Mouse (Mus musculus) lung, postnatal 0 days (tissue): Measurements from ENCODE around the gene Creb3. TPM values are rescaled to one million over a fixed set of nuclear protein-coding genes. Genes with fewer than 3 reads are reported as not detected.

Source experiments
- ATAC-seq: fragments of 200-750 bp; cut with Nextera tagmentation; 2 replicates; pipeline ENCODE4 v1.8.0; 2017; ENCODE audit warnings: moderate library complexity
- DNase-seq: peaks from one replicate; pipeline ENCODE4 v3.0.0-alpha.2; 2016; ENCODE audit warnings: low spot score
- H3K27ac ChIP-seq: fragments of 300-500 bp; sonication (generic); 2 replicates; pipeline ENCODE4 v1.5.1; 2014; ENCODE audit warnings: antibody characterized with exemption, mild to moderate bottlenecking, low read length, mixed read lengths
- H3K27me3 ChIP-seq: fragments of 300-500 bp; sonication (generic); replicated peaks from 2 replicates; pipeline ENCODE4 v1.6.1; 2014; ENCODE audit warnings: low read length, mixed read lengths; ENCODE audit not compliant: insufficient read depth
- H3K36me3 ChIP-seq: fragments of 300-500 bp; sonication (generic); 2 replicates; pipeline ENCODE4 v1.6.1; 2014; ENCODE audit warnings: low read length, mixed read lengths; ENCODE audit not compliant: insufficient read depth
- H3K4me1 ChIP-seq: fragments of 300-500 bp; sonication (generic); 2 replicates; pipeline ENCODE4 v1.6.1; 2014; ENCODE audit warnings: antibody characterized with exemption, low read depth, low read length, mixed read lengths; ENCODE audit not compliant: insufficient read depth
- H3K4me2 ChIP-seq: fragments of 300-500 bp; sonication (generic); replicated peaks from 2 replicates; pipeline ENCODE4 v1.6.1; 2014; ENCODE audit warnings: low read depth, mild to moderate bottlenecking, low read length, moderate library complexity, mixed read lengths
- H3K4me3 ChIP-seq: fragments of 300-500 bp; sonication (generic); 2 replicates; pipeline ENCODE4 v1.5.1; 2014; ENCODE audit warnings: low read depth, low read length
- H3K9ac ChIP-seq: fragments of 300-500 bp; sonication (generic); replicated peaks from 2 replicates; pipeline ENCODE4 v1.6.1; 2014; ENCODE audit warnings: low read depth, mild to moderate bottlenecking
- H3K9me3 ChIP-seq: fragments of 300-500 bp; sonication (generic); 2 replicates; pipeline ENCODE4 v1.6.1; 2016; ENCODE audit warnings: low read length, mixed read lengths
- CTCF ChIP-seq: IDR thresholded peaks from 2 replicates; pipeline ENCODE4 v1.5.1; 2016; ENCODE audit warnings: antibody characterized with exemption, mild to moderate bottlenecking
- EP300 ChIP-seq: IDR thresholded peaks from 2 replicates; pipeline ENCODE4 v1.6.1; 2016; ENCODE audit warnings: antibody characterized with exemption, mild to moderate bottlenecking, control low read depth
- WGBS: fragments of 180-500 bp; shearing (Covaris S2); extraction: QIAGEN DNeasy Blood & Tissue Kit; methylation state at CpG from one replicate; pipeline ENCODE4 v1.1.7; 2014; 5-methylcytosine and 5-hydroxymethylcytosine counted together
- polyA plus RNA-seq: library from polyadenylated mRNA; unstranded; fragments of >200 nt; fragmentation: Nextera tagmentation; extraction: Ambion mirVana; gene quantifications from 2 replicates; pipeline ENCODE4 v1.2.1, GENCODE M21; 2015

Gene Creb3
- polyA plus RNA-seq, 1 experiment from 2014 or later, result 126 TPM

DNA sequence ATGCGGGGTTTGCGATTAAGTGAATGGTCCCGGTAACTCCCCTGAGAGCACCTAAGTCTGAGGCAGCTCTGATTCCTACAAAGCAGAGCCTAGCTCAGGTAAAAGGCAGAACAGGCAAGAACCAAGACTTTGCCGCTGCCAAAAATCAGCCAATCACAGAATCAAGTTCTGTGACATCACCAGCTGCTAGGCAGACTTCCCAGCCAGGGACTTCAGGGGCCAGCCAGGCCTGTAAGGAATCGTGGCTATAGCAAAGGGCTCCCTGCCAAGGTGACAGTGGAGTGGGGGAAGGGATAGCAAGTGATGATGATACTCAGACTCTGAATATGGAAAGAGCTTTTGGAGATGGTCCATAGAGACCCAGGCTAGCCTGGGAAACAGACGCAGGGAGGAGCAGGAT is 42.2 kb upstream of the Creb3 start:
- Histone ChIP-seq H3K4me3 (no peak overlapping the region), H3K27me3 (0 out of 2 replicates have a peak, but pooled peaks cover 12% of the 10 kb centered on the region), H3K4me2 (no peak overlapping the region; the same call in 1 of the 2 replicates), H3K4me1 (peaks cover 14% of the 10 kb centered on the region), H3K9ac (no peak overlapping the region), H3K9me3 (no peaks in the 10 kb centered on the region), H3K27ac (no peak overlapping the region), H3K36me3 (no peaks in the 10 kb centered on the region)
- TF ChIP-seq EP300, result no peak
- no peak for TF ChIP-seq CTCF
- ATAC-seq (peak; percentile 54), DNase-seq (peak; percentile 90)
- 14% methylated on average over 6 of the region's 6 CpGs for WGBS

DNA sequence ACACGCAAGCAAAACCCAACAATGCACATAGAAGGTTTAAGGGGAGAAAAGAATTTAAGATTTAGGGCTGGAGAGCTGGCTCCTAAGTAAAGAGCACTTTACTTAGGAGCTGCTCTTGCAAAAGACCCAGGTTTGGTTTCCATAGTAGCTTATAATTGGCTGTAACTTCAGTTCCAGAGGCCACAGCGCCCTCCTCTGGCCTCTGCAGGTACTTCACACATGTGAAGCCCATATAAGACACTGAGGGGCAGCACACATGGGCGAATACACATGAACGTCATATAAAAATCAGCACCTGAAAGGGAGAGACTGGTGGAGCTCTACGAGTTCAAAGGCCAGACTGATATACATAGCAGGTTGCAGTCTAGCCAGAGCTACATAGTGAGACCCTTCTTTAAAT is 34.3 kb upstream of the Creb3 start:
- H3K4me3 ChIP-seq, result no peak overlapping the region
- 66% methylated on average over 5 of the region's 5 CpGs for WGBS
- TF ChIP-seq CTCF, result peak; percentile 60
- TF ChIP-seq EP300, result no peak
- DNase-seq (no peak), ATAC-seq (no peak)
- H3K36me3 ChIP-seq, result peaks cover 12% of the 10 kb centered on the region
- H3K9me3 ChIP-seq, result no peaks in the 10 kb centered on the region
- no peak overlapping the region for H3K27ac ChIP-seq
- H3K9ac ChIP-seq, result no peak overlapping the region
- peaks cover 9% of the 10 kb centered on the region; the same call in 1 of the 2 replicates for H3K4me1 ChIP-seq
- no peak overlapping the region for H3K4me2 ChIP-seq
- H3K27me3 ChIP-seq, result 0 out of 2 replicates have a peak, but pooled peaks cover 8% of the 10 kb centered on the region

DNA sequence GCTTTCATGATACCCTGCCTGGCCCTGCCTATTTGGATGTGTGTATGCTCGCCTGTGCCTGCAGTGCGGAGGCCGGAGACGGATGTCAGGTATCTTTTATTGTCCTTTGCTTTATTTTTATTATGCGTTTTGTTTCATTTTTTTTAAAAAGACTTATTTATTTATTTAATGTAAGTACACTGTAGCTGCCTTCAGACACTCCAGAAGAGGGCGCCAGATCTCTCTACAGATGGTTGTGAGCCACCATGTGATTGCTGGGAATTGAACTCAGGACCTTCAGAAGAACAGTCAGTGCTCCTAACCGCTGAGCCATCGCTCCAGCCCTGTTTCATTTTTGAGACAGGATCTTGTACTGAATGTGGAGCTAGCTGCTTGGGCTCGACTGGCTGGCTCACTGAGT is 33.6 kb upstream of the Creb3 start:
- H3K36me3 ChIP-seq, result peaks cover 18% of the 10 kb centered on the region
- H3K4me3 ChIP-seq, result no peak overlapping the region
- DNase-seq (no peak), ATAC-seq (no peak)
- H3K9me3 ChIP-seq, result no peaks in the 10 kb centered on the region
- no peak overlapping the region for H3K27ac ChIP-seq
- TF ChIP-seq CTCF, result peak; percentile 49
- no peak for TF ChIP-seq EP300
- no peak overlapping the region for H3K4me2 ChIP-seq
- H3K4me1 ChIP-seq, result peaks cover 6% of the 10 kb centered on the region; the same call in 1 of the 2 replicates
- WGBS, result 82% methylated on average over 9 of the region's 9 CpGs
- no peak overlapping the region for H3K9ac ChIP-seq
- H3K27me3 ChIP-seq, result 0 out of 2 replicates have a peak, but pooled peaks cover 5% of the 10 kb centered on the region

DNA sequence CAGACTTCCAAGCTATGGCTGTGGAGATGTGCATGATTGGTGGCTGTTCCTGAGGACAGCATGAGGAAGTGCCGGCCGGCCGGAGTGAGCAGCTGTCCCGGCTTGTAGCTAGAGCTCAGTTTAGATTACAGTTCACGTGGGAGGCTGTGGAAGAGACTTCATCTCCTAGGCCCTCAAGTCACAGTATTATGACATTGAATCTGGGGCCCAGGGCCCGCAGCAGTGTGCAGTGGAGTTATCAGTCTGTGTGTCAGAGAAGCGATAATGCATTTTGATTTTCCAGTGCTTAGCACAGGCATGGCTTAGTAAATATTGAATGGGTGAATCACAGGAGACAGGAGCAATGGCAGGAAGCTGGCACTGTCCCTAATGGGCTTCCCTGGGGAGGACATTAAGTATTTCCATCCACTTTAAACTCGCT is 32.0 kb upstream of the Creb3 start:
- no peaks in the 10 kb centered on the region for H3K9me3 ChIP-seq
- H3K36me3 ChIP-seq, result peaks cover 27% of the 10 kb centered on the region
- WGBS, result 56% methylated on average over 8 of the region's 8 CpGs
- H3K27me3 ChIP-seq, result no peaks in the 10 kb centered on the region
- H3K4me3 ChIP-seq, result no peak overlapping the region
- H3K4me2 ChIP-seq, result no peak overlapping the region
- TF ChIP-seq CTCF (no peak), EP300 (no peak)
- ATAC-seq (no peak), DNase-seq (no peak)
- no peak overlapping the region for H3K27ac ChIP-seq
- H3K9ac ChIP-seq, result no peak overlapping the region
- no peaks in the 10 kb centered on the region for H3K4me1 ChIP-seq

DNA sequence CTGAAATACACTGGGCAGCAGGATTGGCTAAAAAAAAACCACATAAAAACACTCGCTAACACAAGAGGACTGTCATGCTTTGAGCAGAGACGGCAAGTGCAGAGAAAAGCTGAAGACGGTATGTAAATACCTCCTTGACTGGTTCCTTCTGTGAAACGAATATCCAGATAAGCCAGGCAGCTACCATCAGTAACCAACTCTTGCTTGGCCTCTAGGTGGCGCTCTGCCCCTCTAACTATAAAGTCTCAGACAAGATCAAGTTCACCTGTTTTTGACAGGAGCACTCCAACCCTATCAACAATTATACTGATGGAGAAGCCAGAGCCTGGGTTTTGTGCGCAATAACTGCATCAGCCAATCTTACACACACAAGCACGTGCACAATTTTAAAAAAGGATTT is 31.6 kb upstream of the Creb3 start:
- H3K9me3 ChIP-seq, result no peaks in the 10 kb centered on the region
- ATAC-seq (peak; percentile 70), DNase-seq (peak; percentile 92)
- H3K4me1 ChIP-seq, result no peaks in the 10 kb centered on the region
- peaks cover 31% of the 10 kb centered on the region for H3K36me3 ChIP-seq
- no peak overlapping the region for H3K4me2 ChIP-seq
- TF ChIP-seq EP300 (no peak), CTCF (peak; percentile 86)
- H3K27me3 ChIP-seq, result no peaks in the 10 kb centered on the region
- H3K27ac ChIP-seq, result no peak overlapping the region
- H3K9ac ChIP-seq, result no peak overlapping the region
- no peak overlapping the region for H3K4me3 ChIP-seq
- 15% methylated on average over 7 of the region's 7 CpGs for WGBS

DNA sequence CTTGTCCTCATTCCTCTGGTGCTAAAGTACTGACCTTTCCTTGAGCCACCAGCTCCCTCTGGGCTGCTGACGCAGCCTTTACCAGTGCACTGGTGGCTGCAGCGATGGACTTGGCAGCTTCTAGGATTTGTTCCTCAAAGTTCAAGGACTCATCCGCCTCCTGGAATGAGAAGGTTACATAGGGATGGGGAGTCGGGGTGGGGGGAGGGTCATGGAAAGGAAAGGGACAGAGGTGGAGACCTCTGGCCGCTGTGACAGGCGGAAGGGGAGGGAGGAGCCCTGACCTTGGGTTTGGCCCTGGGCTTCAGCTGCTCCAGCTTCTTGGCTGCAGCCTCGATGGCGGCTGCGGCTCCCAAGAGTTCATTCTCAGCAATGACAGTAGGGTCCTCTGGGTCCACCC is 28.9 kb upstream of the Creb3 start:
- H3K4me2 ChIP-seq, result no peak overlapping the region
- TF ChIP-seq CTCF (no peak), EP300 (no peak)
- H3K4me1 ChIP-seq, result no peaks in the 10 kb centered on the region
- DNase-seq (no peak), ATAC-seq (no peak)
- peaks cover 58% of the 10 kb centered on the region for H3K36me3 ChIP-seq
- H3K4me3 ChIP-seq, result no peak overlapping the region
- H3K27ac ChIP-seq, result no peak overlapping the region
- no peaks in the 10 kb centered on the region for H3K9me3 ChIP-seq
- 78% methylated on average over 9 of the region's 9 CpGs for WGBS
- no peaks in the 10 kb centered on the region for H3K27me3 ChIP-seq
- no peak overlapping the region for H3K9ac ChIP-seq

DNA sequence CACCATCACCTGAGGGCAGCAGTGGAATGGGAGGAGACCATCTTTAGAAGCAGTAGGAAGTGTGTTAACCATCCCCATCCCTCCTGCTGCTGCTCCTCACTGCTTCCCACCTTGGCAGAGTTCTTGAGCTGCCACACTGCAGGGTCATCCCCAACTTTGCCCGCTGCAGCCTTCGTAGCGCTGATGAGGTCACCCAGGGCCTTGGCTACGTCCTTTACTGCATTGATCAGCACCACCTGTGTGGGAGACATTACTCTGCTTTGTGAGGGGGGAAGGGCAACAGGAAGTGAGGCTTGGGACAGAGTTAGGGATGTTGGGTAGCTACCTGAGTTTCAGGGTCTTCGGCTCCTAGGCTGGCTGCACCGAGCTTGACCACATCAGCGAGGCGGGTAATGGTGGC is 26.5 kb upstream of the Creb3 start:
- Histone ChIP-seq H3K4me3 (no peak overlapping the region), H3K27ac (no peak overlapping the region), H3K9ac (no peak overlapping the region), H3K9me3 (no peaks in the 10 kb centered on the region), H3K27me3 (no peaks in the 10 kb centered on the region), H3K4me1 (no peaks in the 10 kb centered on the region), H3K36me3 (peaks cover 79% of the 10 kb centered on the region), H3K4me2 (no peak overlapping the region)
- WGBS, result 92% methylated on average over 8 of the region's 8 CpGs
- TF ChIP-seq EP300 (no peak), CTCF (no peak)
- no peak for ATAC-seq
- DNase-seq, result no peak
